Mouse (Mus musculus) megakaryocyte, embryonic 14.5 days (primary cell): ENCODE measurements at regions not wholly inside any gene's neighbourhood (a gene's known extent, or its start where the extent isn't known, plus 50 kb on each side); places are given as distances from the start of the nearest gene placed in this dataset.
A peak's percentile ranks its signal among the peaks of the same experiment; 100 is the strongest.
"Not testable (repeated sequence)": the region's sequence is repeated elsewhere in the genome, so short reads cannot be mapped to it uniquely, and the experiment has no call there.

ENCODE experiments used
- H3K27me3 ChIP-seq: replicated peaks from 2 replicates; pipeline ENCODE3; 2012; ENCODE audit warnings: inconsistent platforms
- H3K36me3 ChIP-seq: replicated peaks from 2 replicates; pipeline ENCODE3; 2012; ENCODE audit warnings: low read length, inconsistent platforms, mixed read lengths
- H3K4me1 ChIP-seq: 2 replicates; pipeline ENCODE4 v1.6.1; 2012; ENCODE audit warnings: inconsistent platforms
- H3K4me3 ChIP-seq: replicated peaks from 2 replicates; pipeline ENCODE3; 2012; ENCODE audit warnings: moderate library complexity, mild to moderate bottlenecking, inconsistent platforms
- H3K9me3 ChIP-seq: 2 replicates; pipeline ENCODE4 v1.6.1; 2012; ENCODE audit warnings: inconsistent platforms
- FLI1 ChIP-seq: IDR thresholded peaks from 2 replicates; pipeline ENCODE4 v1.6.1; 2012; ENCODE audit warnings: low read length, inconsistent platforms, mixed read lengths
- GATA1 ChIP-seq: IDR thresholded peaks from 3 replicates; pipeline ENCODE4 v1.6.1; 2012; ENCODE audit warnings: mixed read lengths, low read length, inconsistent platforms, borderline replicate concordance

DNA sequence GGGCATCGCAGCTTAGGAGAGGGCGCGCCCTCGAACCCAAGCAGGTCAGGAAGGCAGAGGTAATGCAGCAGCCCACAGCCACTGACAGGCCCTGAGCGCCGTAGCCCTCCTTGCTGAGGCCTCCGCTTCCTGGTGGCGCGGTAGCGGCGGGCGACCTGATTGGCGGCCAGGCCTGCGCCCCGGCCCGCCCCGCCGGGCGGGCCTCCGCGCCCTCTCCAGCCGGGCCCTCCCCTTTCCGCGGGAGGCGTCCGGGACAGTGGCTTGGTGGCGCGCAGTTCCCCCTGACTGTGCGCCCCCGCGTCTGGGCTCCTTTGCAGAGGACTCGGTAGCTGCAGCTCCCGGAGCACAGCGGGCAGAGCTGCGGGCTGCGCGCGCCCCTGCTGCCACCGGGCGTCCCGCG lies 242.1 kb downstream of the Gm21863 start:
- H3K4me3 ChIP-seq, result peak overlapping the region; percentile 88
- not testable (repeated sequence) for H3K27me3 ChIP-seq, H3K4me1 ChIP-seq, H3K36me3 ChIP-seq
- H3K9me3 ChIP-seq, result peaks cover 11% of the 10 kb centered on the region; the same call in 1 of the 2 replicates

GRCm38 (mm10) chr12:20196905-20197304 lies 242.6 kb downstream of the Gm21863 start:
- H3K4me1 ChIP-seq, H3K36me3 ChIP-seq, H3K27me3 ChIP-seq: not testable (repeated sequence)
- Histone ChIP-seq H3K4me3 (peak overlapping the region; percentile 87), H3K9me3 (peaks cover 11% of the 10 kb centered on the region; the same call in 1 of the 2 replicates)

DNA sequence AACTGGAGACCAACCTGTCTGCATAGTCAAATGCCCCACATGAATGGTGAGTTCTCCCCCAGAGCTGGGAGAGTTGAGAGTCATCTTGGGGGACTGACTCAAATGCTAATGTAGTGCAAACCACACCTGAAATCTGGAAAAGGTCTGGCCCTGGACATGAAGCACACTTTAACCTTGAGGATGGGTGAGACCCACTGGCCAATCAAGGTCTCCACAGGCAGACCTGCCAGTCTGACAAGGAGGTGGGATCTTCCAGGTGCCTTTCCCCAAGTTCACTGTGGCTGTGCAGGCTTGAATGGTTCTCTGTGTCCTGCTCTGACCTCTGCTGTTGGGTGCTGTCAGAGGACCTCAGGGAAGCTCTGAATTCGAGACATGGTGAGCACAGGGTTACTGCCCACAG lies 269.6 kb downstream of the Gm21863 start:
- not testable (repeated sequence) for H3K27me3 ChIP-seq, H3K4me1 ChIP-seq, H3K4me3 ChIP-seq, H3K36me3 ChIP-seq
- H3K9me3 ChIP-seq, result peaks cover 59% of the 10 kb centered on the region

DNA sequence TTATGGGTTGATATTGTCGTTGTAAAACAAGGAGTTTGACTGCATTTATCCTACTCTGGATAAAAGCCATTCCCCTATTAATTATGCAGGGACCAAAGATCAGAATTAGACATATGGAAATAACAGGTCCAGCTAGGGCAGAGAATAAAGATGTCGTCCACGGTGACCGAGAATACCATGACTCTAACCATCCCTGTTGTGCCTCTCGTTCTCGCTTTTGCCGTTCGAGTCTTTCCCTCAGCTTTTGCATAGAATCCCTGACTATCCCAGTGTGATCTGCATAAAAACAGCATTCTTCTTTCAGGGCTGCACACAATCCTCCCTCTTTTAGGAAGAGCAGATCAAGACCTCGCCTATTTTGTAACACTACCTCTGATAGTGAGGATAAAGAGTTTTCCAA lies 272.5 kb downstream of the Gm21863 start:
- peaks cover 78% of the 10 kb centered on the region for H3K9me3 ChIP-seq
- H3K27me3 ChIP-seq, H3K36me3 ChIP-seq, H3K4me3 ChIP-seq, H3K4me1 ChIP-seq: not testable (repeated sequence)

DNA sequence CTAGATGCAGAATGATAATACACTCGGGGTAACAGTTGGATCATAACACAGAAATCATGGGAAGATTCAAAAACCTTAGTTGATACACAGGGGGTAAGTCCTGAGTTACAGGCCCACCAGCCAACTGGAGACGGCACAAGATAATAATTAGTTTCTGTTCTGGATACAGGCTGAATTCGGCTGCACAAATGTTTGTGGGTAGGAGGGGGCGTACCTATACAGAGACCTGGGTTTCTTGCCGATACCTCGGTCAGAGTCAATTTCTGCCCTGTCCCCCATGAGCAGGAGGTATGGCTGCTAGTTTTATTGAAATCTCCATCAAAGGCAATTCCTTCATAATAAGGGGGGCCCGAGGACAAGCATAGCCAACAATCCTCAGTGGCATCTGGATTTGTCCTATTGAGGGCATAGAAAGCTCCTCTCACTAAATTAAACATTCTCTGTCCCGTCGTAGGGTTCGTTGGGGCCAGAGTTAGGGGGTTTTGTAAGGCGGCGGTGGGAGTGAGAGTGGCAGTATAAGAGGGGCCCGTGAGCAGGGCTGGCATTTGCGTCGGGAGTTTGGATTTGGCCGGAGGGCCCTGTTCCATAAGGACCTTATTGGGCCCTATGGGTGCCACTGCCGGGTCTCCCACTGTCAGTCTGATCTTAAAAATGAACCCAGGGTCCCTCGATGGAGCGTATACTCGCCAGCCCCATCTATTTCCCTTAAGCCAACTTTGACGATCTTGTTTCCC lies 273.3 kb downstream of the Gm21863 start:
- H3K9me3 ChIP-seq, result peaks cover 80% of the 10 kb centered on the region
- H3K4me1 ChIP-seq, H3K4me3 ChIP-seq: not testable (repeated sequence)

DNA sequence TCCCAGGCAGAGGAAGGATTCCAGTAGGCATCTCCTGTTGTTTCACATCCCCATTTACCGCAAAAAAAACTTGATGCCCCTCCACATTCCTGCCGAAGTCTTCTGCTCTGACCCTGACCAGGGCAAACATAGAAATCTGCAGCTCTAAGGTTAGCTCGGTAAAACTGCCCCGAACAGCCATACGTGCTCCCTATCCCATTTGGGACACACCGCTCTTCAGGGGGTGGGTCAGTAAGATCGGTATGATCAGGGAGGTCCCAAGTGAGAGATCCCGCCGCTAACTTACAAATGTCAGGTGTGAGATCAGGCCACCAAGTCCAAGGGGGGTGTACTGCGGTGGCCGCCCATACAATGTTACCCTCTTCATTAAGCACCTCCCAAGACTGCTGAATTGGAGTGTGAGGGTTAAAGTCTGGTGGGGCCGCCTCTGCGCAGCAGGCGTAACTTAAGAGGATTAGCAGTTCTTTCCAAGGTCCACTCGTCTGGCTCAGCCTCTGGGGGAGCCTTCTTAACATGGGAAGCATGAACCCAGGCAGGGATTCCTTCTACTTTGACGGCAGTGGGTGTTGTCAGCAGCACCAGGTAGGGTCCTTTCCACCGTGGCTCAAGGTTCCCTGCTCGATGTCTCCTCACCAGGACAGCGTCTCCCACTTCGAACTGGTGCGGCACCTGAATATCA lies 274.2 kb downstream of the Gm21863 start:
- H3K36me3 ChIP-seq, H3K4me3 ChIP-seq, H3K27me3 ChIP-seq, H3K4me1 ChIP-seq: not testable (repeated sequence)
- peaks cover 84% of the 10 kb centered on the region for H3K9me3 ChIP-seq

More for the DNA sequence above, 273.3 kb downstream of the Gm21863 start:
- H3K36me3 ChIP-seq, H3K27me3 ChIP-seq: not testable (repeated sequence)

GRCm38 (mm10) chr12:20229441-20229840 lies 275.1 kb downstream of the Gm21863 start:
- not testable (repeated sequence) for H3K36me3 ChIP-seq, H3K4me3 ChIP-seq, H3K27me3 ChIP-seq, H3K4me1 ChIP-seq
- H3K9me3 ChIP-seq, result peaks cover 83% of the 10 kb centered on the region

DNA sequence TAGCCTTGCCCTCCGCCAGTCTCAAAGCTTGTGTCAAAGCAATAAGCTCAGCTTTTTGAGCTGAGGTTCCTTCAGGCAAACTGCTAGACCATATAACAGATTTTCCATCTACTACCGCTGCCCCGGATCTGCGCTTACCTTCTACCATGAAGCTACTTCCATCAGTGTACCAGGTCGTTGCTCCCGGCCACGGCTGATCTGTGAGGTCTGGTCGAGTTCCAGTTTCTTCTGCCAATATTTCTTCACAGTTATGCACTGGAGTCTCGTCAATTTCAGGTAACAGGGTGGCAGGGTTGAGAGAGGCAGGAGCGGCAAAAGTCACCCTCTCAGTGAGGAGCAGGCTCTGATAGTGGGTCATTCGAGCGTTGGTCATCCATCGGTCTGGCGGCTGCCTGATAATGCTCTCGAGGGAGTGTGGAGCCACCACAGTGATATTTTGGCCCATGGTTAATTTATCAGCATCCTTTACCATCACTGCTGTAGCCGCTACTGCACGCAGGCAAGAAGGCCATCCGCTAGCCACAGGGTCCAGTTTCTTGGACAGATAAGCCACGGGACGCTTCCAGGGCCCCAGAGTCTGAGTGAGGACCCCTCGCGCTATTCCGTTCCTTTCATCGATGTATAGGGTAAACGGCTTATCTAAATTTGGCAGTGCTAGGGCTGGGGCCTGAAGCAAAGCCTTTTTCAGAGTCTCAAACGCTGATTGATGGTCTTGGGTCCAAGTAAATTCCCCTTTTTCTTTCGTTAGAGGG lies 276.0 kb downstream of the Gm21863 start:
- Histone ChIP-seq H3K4me3 (peak overlapping the region; percentile 26), H3K4me1 (no peaks in the 10 kb centered on the region), H3K36me3 (no peaks in the 10 kb centered on the region), H3K27me3 (no peaks in the 10 kb centered on the region), H3K9me3 (peaks cover 81% of the 10 kb centered on the region)
- no peak for TF ChIP-seq FLI1
- TF ChIP-seq GATA1, result no peak

GRCm38 (mm10) chr12:20230893-20231235 lies 276.6 kb downstream of the Gm21863 start:
- Histone ChIP-seq H3K36me3 (no peaks in the 10 kb centered on the region), H3K4me3 (no peak overlapping the region), H3K27me3 (no peaks in the 10 kb centered on the region), H3K9me3 (peaks cover 84% of the 10 kb centered on the region), H3K4me1 (no peaks in the 10 kb centered on the region)
- no peak for TF ChIP-seq GATA1
- no peak for TF ChIP-seq FLI1

DNA sequence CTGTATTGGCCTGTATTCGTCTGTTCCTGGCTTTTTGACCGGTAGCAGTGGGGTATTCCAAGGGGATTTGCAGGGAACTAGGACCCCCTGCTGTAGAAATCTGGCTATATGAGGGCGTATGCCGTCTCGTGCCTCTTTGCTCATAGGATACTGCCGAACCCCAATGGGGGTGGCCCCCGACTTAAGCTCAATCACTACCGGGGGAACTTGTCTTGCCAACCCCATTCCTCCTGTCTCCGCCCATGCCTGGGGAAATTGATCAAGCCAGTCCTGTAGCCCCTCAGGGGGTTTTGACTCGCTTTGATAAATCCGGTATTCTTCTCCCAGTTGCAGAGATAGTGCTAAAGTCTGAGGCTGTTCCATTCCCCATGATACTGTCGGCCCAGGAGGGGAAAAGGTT lies 277.2 kb downstream of the Gm21863 start:
- Histone ChIP-seq H3K4me1 (no peaks in the 10 kb centered on the region), H3K36me3 (no peaks in the 10 kb centered on the region), H3K4me3 (no peak overlapping the region), H3K9me3 (peaks cover 86% of the 10 kb centered on the region), H3K27me3 (no peaks in the 10 kb centered on the region)
- TF ChIP-seq FLI1 (no peak), GATA1 (no peak)

DNA sequence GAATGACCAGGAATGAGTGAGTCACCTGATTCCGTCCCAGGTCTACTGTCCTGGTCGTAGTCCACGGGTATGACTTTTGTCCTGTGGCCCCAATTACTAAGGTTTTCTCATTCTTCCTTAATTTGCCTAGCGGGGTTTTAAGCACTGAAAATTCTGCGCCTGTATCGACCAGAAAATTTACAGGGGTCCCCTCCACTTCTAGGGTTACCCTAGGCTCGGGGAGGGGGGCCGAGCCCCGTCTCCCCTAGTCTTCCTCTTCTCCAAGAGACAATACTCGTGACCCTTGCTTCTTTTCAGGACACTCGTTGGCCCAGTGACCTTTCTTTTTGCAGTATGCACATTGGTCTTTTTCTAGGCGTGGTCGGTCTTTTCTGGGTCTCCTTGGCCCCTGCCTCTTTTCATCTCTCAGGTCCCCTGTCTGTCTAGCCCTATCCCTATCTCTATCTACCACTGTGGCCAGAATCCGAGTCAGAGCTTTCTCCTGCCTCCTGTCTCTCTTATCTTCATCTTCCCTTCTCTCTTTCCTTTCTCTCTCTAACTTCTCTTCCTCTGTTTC lies 277.8 kb downstream of the Gm21863 start:
- no peaks in the 10 kb centered on the region for H3K4me1 ChIP-seq
- TF ChIP-seq FLI1 (no peak), GATA1 (no peak)
- peaks cover 81% of the 10 kb centered on the region for H3K9me3 ChIP-seq
- no peak overlapping the region for H3K4me3 ChIP-seq
- H3K27me3 ChIP-seq, result no peaks in the 10 kb centered on the region
- H3K36me3 ChIP-seq, result no peaks in the 10 kb centered on the region
